Mouse (Mus musculus) cortical plate, adult 2 months (tissue): ENCODE results near the gene Tgfb1.

Source experiments
- CTCF ChIP-seq: fragments of 200-500 bp; IDR thresholded peaks from 2 replicates; pipeline ENCODE4 v1.5.1; 2011; ENCODE audit warnings: mild to moderate bottlenecking, control low read depth, low read length; ENCODE audit not compliant: insufficient read depth; ENCODE audit errors: extremely low read depth
- POLR2A ChIP-seq: fragments of 200-500 bp; IDR thresholded peaks from 2 replicates; pipeline ENCODE4 v1.6.1; 2011; ENCODE audit warnings: mild to moderate bottlenecking, low read length, control low read depth; ENCODE audit not compliant: insufficient read depth; ENCODE audit errors: extremely low read depth

GRCm38 (mm10) chr7:25711731-25712197 is 25.0 kb downstream of the Tgfb1 start:
- TF ChIP-seq CTCF (no peak), POLR2A (peak; percentile 5; the same call in 1 of the 2 replicates)
